Mouse (Mus musculus) testis, adult 2 months (tissue): ENCODE measurements around the gene Arhgap15. TPM values are rescaled to one million over a fixed set of nuclear protein-coding genes. Genes with fewer than 3 reads are reported as not detected.

Experiments
- H3K27ac ChIP-seq: fragments of 200-500 bp; 2 replicates; pipeline ENCODE4 v1.5.1; 2012; ENCODE audit warnings: low read depth, low read length; ENCODE audit not compliant: control insufficient read depth, insufficient read depth
- H3K27me3 ChIP-seq: fragments of 200-500 bp; 2 replicates; pipeline ENCODE4 v1.6.1; 2012; ENCODE audit warnings: mild to moderate bottlenecking, low read length, moderate library complexity; ENCODE audit not compliant: control insufficient read depth, insufficient read depth
- H3K36me3 ChIP-seq: fragments of 200-500 bp; 2 replicates; pipeline ENCODE4 v1.6.1; 2012; ENCODE audit warnings: mild to moderate bottlenecking, low read length; ENCODE audit not compliant: control insufficient read depth, insufficient read depth
- H3K4me1 ChIP-seq: fragments of 200-500 bp; 2 replicates; pipeline ENCODE4 v1.6.1; 2012; ENCODE audit warnings: low read length; ENCODE audit not compliant: control insufficient read depth, insufficient read depth
- H3K4me3 ChIP-seq: fragments of 200-500 bp; 2 replicates; pipeline ENCODE4 v1.5.1; 2012; ENCODE audit warnings: low read depth, mild to moderate bottlenecking, low read length, moderate library complexity, mixed read lengths; ENCODE audit not compliant: control insufficient read depth
- CTCF ChIP-seq: fragments of 200-500 bp; IDR thresholded peaks from 2 replicates; pipeline ENCODE4 v1.5.1; 2012; ENCODE audit warnings: low read depth, mild to moderate bottlenecking, inconsistent platforms, low read length, moderate library complexity; ENCODE audit not compliant: control insufficient read depth, insufficient read depth, insufficient replicate concordance
- POLR2A ChIP-seq: fragments of 200-500 bp; IDR thresholded peaks from 2 replicates; pipeline ENCODE4 v1.6.1; 2012; ENCODE audit warnings: low read depth, mild to moderate bottlenecking, inconsistent platforms, low read length, moderate library complexity; ENCODE audit not compliant: control insufficient read depth
- polyA plus RNA-seq: library from polyadenylated mRNA; depleted of rRNA; stranded (reverse); fragments of >200 nt; gene quantifications from 2 replicates; pipeline ENCODE4 v1.2.3, GENCODE M21; 2012

The Arhgap15 gene
- polyA plus RNA-seq, 1 experiment: 0.43 TPM

DNA sequence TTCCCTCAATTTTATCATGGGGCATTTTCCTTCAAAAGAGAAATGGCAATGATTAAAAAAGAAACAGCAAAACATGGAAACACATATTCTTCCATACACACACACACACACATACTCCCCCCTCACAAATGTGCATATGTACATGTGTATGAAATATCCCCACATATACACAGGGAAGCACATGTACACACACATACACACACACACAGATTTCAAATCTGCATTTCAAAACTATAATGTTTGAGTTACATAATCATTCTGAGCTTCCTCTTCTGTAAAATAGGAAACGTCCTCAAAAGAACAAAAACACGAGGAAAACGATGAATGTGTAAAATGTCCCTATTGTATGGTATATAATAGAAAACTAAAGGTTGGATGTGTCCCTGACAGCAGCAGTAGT lies 13.1 kb downstream of the Arhgap15 start:
- H3K4me3 ChIP-seq: no peak overlapping the region
- H3K36me3 ChIP-seq: no peaks in the 10 kb centered on the region
- TF ChIP-seq CTCF (no peak), POLR2A (no peak)
- no peaks in the 10 kb centered on the region for H3K4me1 ChIP-seq
- H3K27ac ChIP-seq: no peak overlapping the region
- H3K27me3 ChIP-seq: no peaks in the 10 kb centered on the region

GRCm38 (mm10) chr2:43763279-43763678 lies 14.7 kb downstream of the Arhgap15 start:
- Histone ChIP-seq H3K4me1 (no peaks in the 10 kb centered on the region), H3K27me3 (no peaks in the 10 kb centered on the region), H3K36me3 (no peaks in the 10 kb centered on the region), H3K4me3 (no peak overlapping the region), H3K27ac (no peak overlapping the region)
- TF ChIP-seq CTCF: no peak
- no peak for TF ChIP-seq POLR2A

- Histone ChIP-seq H3K4me1 (no peaks in the 10 kb centered on the region), H3K36me3 (no peaks in the 10 kb centered on the region), H3K4me3 (no peak overlapping the region), H3K27me3 (no peaks in the 10 kb centered on the region), H3K27ac (no peak overlapping the region)
- TF ChIP-seq CTCF: no peak
- TF ChIP-seq POLR2A: no peak
Observed at GRCm38 (mm10) chr2:43764456-43764855, 15.8 kb downstream of the Arhgap15 start.

GRCm38 (mm10) chr2:43766200-43766599 lies 17.6 kb downstream of the Arhgap15 start:
- no peak overlapping the region for H3K4me3 ChIP-seq

DNA sequence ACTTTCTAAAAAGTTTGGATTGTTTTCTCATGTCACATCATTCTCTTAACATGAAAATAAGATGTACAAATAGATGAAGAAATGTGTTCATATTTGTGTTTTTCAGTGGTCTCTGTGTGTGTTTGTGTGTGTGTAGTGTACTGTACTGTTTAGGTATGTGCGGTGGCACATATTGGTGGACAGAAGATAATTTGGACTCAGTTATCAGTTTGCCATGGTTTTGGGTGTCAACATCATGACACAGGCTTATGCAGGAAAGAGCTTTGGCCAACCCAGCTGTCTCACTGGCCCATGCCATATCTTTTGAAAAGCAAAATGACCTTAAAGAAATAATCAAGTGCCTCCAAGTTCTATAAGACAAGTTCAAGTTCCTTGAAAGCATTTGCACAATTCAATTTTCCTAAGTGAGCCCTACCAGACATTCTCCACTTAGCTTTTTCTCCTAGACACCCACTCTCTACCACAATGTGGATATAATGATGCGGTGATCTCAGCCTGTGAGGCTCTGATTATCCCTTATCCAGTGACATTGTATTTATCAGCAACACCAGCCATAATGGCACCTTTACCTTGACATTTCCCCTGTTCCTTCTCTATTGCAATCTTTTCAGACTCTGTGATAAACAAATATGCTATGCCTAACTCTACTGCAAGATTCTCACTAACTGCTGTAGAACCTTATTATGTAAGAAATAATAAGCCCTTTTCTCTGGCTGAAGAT lies 21.4 kb downstream of the Arhgap15 start:
- no peak overlapping the region for H3K27ac ChIP-seq
- H3K4me3 ChIP-seq: no peak overlapping the region
- no peaks in the 10 kb centered on the region for H3K36me3 ChIP-seq
- TF ChIP-seq POLR2A (no peak), CTCF (no peak)
- no peaks in the 10 kb centered on the region for H3K4me1 ChIP-seq
- no peaks in the 10 kb centered on the region for H3K27me3 ChIP-seq

More at GRCm38 (mm10) chr2:43766200-43766599, 17.6 kb downstream of the Arhgap15 start:
- no peaks in the 10 kb centered on the region for H3K27me3 ChIP-seq
- no peaks in the 10 kb centered on the region for H3K4me1 ChIP-seq
- H3K27ac ChIP-seq: no peak overlapping the region
- H3K36me3 ChIP-seq: no peaks in the 10 kb centered on the region
- TF ChIP-seq POLR2A (no peak), CTCF (no peak)

DNA sequence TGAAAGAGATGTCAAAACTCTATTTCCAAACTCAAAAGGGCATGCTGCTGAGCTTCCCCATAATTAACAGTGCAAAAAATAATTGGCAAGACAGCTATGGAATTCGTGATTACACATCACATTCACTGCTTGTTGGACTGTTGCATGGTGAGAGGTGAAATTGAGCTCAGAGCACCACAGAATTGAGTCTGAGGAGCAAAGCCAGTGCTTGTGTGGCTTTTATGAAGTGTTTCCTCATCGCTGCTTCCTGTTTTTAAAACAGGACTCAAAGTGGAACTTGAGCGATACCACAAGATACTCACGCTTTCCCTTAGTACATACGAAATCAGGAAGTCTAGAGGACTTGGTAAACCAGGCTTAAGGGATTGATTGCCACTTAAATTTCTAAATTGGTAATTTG lies 24.0 kb downstream of the Arhgap15 start:
- Histone ChIP-seq H3K27ac (no peak overlapping the region), H3K27me3 (no peaks in the 10 kb centered on the region), H3K4me1 (no peaks in the 10 kb centered on the region)

GRCm38 (mm10) chr2:43782157-43782556 lies 33.5 kb downstream of the Arhgap15 start:
- Histone ChIP-seq H3K4me1 (no peaks in the 10 kb centered on the region), H3K36me3 (no peaks in the 10 kb centered on the region), H3K27ac (no peak overlapping the region), H3K4me3 (no peak overlapping the region), H3K27me3 (no peaks in the 10 kb centered on the region)
- TF ChIP-seq CTCF (no peak), POLR2A (no peak)

More for the DNA sequence above, 24.0 kb downstream of the Arhgap15 start:
- TF ChIP-seq POLR2A (no peak), CTCF (no peak)
- no peak overlapping the region for H3K4me3 ChIP-seq
- H3K36me3 ChIP-seq: no peaks in the 10 kb centered on the region
